Mouse (Mus musculus) lung, embryonic 14.5 days (tissue): ENCODE measurements at regions not wholly inside any gene's neighbourhood (a gene's known extent, or its start where the extent isn't known, plus 50 kb on each side); places are given as distances from the start of the nearest gene placed in this dataset.

Experiments
- ATAC-seq: fragments of 200-750 bp; cut with Nextera tagmentation; 2 replicates; pipeline ENCODE4 v1.8.0; 2017; ENCODE audit warnings: mild to moderate bottlenecking, moderate TSS enrichment, moderate library complexity; ENCODE audit not compliant: insufficient read depth
- DNase-seq: peaks from one replicate; pipeline ENCODE4 v3.0.0-alpha.2; 2015
- H3K27ac ChIP-seq: fragments of 300-500 bp; sonication (generic); 2 replicates; pipeline ENCODE4 v1.5.1; 2014; ENCODE audit warnings: low read depth, mild to moderate bottlenecking, moderate library complexity
- H3K27me3 ChIP-seq: fragments of 300-500 bp; sonication (generic); 2 replicates; pipeline ENCODE4 v1.6.1; 2014; ENCODE audit warnings: low read length, control low read depth; ENCODE audit not compliant: insufficient read depth
- H3K36me3 ChIP-seq: fragments of 300-500 bp; sonication (generic); 2 replicates; pipeline ENCODE4 v1.6.1; 2014; ENCODE audit warnings: control low read depth; ENCODE audit not compliant: insufficient read depth
- H3K4me1 ChIP-seq: fragments of 300-500 bp; sonication (generic); 2 replicates; pipeline ENCODE4 v1.6.1; 2014; ENCODE audit warnings: antibody characterized with exemption, control low read depth; ENCODE audit not compliant: insufficient read depth
- H3K4me2 ChIP-seq: fragments of 300-500 bp; sonication (generic); 2 replicates; pipeline ENCODE4 v1.6.1; 2014; ENCODE audit warnings: mild to moderate bottlenecking
- H3K4me3 ChIP-seq: fragments of 300-500 bp; sonication (generic); 2 replicates; pipeline ENCODE4 v1.5.1; 2014; ENCODE audit warnings: low read depth, low read length
- H3K9ac ChIP-seq: fragments of 300-500 bp; sonication (generic); 2 replicates; pipeline ENCODE4 v1.6.1; 2014
- H3K9me3 ChIP-seq: fragments of 300-500 bp; sonication (generic); 2 replicates; pipeline ENCODE4 v1.6.1; 2016; ENCODE audit warnings: low read depth, low read length, control low read depth
- CTCF ChIP-seq: IDR thresholded peaks from 2 replicates; pipeline ENCODE4 v1.5.1; 2016; ENCODE audit warnings: antibody characterized with exemption, low read depth
- WGBS: fragments of 180-500 bp; shearing (Covaris S2); extraction: QIAGEN DNeasy Blood & Tissue Kit; methylation state at CpG from one replicate; pipeline ENCODE4 v1.1.7; 2014; 5-methylcytosine and 5-hydroxymethylcytosine counted together

- Histone ChIP-seq H3K27me3 (no peaks in the 10 kb centered on the region), H3K4me2 (no peak overlapping the region), H3K9ac (no peak overlapping the region), H3K27ac (no peak overlapping the region), H3K4me3 (no peak overlapping the region), H3K4me1 (no peaks in the 10 kb centered on the region), H3K36me3 (no peaks in the 10 kb centered on the region), H3K9me3 (no peaks in the 10 kb centered on the region)
- WGBS, result 87% methylated on average over 6 of the region's 6 CpGs
- TF ChIP-seq CTCF, result no peak
- ATAC-seq (no peak), DNase-seq (no peak)
These were observed 637.8 kb upstream of the Tenm3 start for GRCm38 (mm10) chr8:49481476-49481992.

- no peaks in the 10 kb centered on the region for H3K9me3 ChIP-seq
- no peaks in the 10 kb centered on the region for H3K27me3 ChIP-seq
- TF ChIP-seq CTCF, result no peak
- 21% methylated on average over 13 of the region's 14 CpGs for WGBS
- peak overlapping the region; percentile 49 for H3K4me2 ChIP-seq
- no peaks in the 10 kb centered on the region for H3K36me3 ChIP-seq
- DNase-seq, result peak; percentile 22
- H3K9ac ChIP-seq, result no peak overlapping the region
- H3K27ac ChIP-seq, result no peak overlapping the region
- no peaks in the 10 kb centered on the region for H3K4me1 ChIP-seq
- peak; percentile 60; the same call in 1 of the 2 replicates for ATAC-seq
- 0 out of 2 replicates have a peak overlapping the region, but pooled peaks have one; percentile 5 for H3K4me3 ChIP-seq
These were observed 622.3 kb upstream of the Tenm3 start for GRCm38 (mm10) chr8:49465911-49466518.

- Histone ChIP-seq H3K4me2 (no peak overlapping the region), H3K27ac (no peak overlapping the region), H3K9ac (no peak overlapping the region), H3K9me3 (no peaks in the 10 kb centered on the region), H3K4me1 (no peaks in the 10 kb centered on the region), H3K27me3 (no peaks in the 10 kb centered on the region), H3K4me3 (no peak overlapping the region), H3K36me3 (no peaks in the 10 kb centered on the region)
- 51% methylated on average over 7 of the region's 7 CpGs for WGBS
- no peak for TF ChIP-seq CTCF
- ATAC-seq (no peak), DNase-seq (no peak)
These were observed 621.3 kb upstream of the Tenm3 start for GRCm38 (mm10) chr8:49465070-49465469.

GRCm38 (mm10) chr8:49462602-49463001 is 618.9 kb upstream of the Tenm3 start:
- H3K9me3 ChIP-seq, result no peaks in the 10 kb centered on the region
- H3K4me2 ChIP-seq, result no peak overlapping the region
- H3K27me3 ChIP-seq, result no peaks in the 10 kb centered on the region
- no peak for TF ChIP-seq CTCF
- H3K4me3 ChIP-seq, result no peak overlapping the region
- ATAC-seq, result no peak
- H3K36me3 ChIP-seq, result no peaks in the 10 kb centered on the region
- no peak overlapping the region for H3K27ac ChIP-seq
- H3K4me1 ChIP-seq, result no peaks in the 10 kb centered on the region
- WGBS, result 61% methylated on average over 8 of the region's 8 CpGs
- H3K9ac ChIP-seq, result no peak overlapping the region
- DNase-seq, result no peak

- no peaks in the 10 kb centered on the region for H3K27me3 ChIP-seq
- WGBS, result 53% methylated on average over 16 of the region's 16 CpGs
- no peaks in the 10 kb centered on the region for H3K4me1 ChIP-seq
- no peak overlapping the region for H3K27ac ChIP-seq
- TF ChIP-seq CTCF, result no peak
- no peak overlapping the region for H3K9ac ChIP-seq
- no peaks in the 10 kb centered on the region for H3K9me3 ChIP-seq
- H3K36me3 ChIP-seq, result no peaks in the 10 kb centered on the region
- DNase-seq (no peak), ATAC-seq (no peak)
- no peak overlapping the region for H3K4me2 ChIP-seq
- H3K4me3 ChIP-seq, result no peak overlapping the region
These were observed 618.1 kb upstream of the Tenm3 start for GRCm38 (mm10) chr8:49461724-49462473.

GRCm38 (mm10) chr8:49445444-49445843 is 601.7 kb upstream of the Tenm3 start:
- Histone ChIP-seq H3K4me3 (no peak overlapping the region), H3K27ac (no peak overlapping the region), H3K4me2 (no peak overlapping the region), H3K4me1 (no peaks in the 10 kb centered on the region), H3K36me3 (no peaks in the 10 kb centered on the region), H3K27me3 (no peaks in the 10 kb centered on the region), H3K9me3 (no peaks in the 10 kb centered on the region), H3K9ac (no peak overlapping the region)
- ATAC-seq, result no peak
- DNase-seq, result no peak
- no peak for TF ChIP-seq CTCF
- 59% methylated on average over 5 of the region's 5 CpGs for WGBS

GRCm38 (mm10) chr8:49441270-49441669 is 597.5 kb upstream of the Tenm3 start:
- DNase-seq, result no peak
- no peaks in the 10 kb centered on the region for H3K27me3 ChIP-seq
- H3K9ac ChIP-seq, result no peak overlapping the region
- TF ChIP-seq CTCF, result no peak
- H3K4me1 ChIP-seq, result no peaks in the 10 kb centered on the region
- H3K4me2 ChIP-seq, result no peak overlapping the region
- ATAC-seq, result no peak
- no peaks in the 10 kb centered on the region for H3K36me3 ChIP-seq
- H3K4me3 ChIP-seq, result no peak overlapping the region
- H3K9me3 ChIP-seq, result no peaks in the 10 kb centered on the region
- no peak overlapping the region for H3K27ac ChIP-seq
